Mouse (Mus musculus) lung, postnatal 0 days (tissue): ENCODE results near the gene Cisd2.

Source experiments
- CTCF ChIP-seq: IDR thresholded peaks from 2 replicates; pipeline ENCODE4 v1.5.1; 2016; ENCODE audit warnings: antibody characterized with exemption, mild to moderate bottlenecking
- EP300 ChIP-seq: IDR thresholded peaks from 2 replicates; pipeline ENCODE4 v1.6.1; 2016; ENCODE audit warnings: antibody characterized with exemption, mild to moderate bottlenecking, control low read depth

GRCm38 (mm10) chr3:135421310-135421594 is 2.5 kb downstream of the Cisd2 start:
- TF ChIP-seq CTCF (no peak), EP300 (no peak)
